Mouse (Mus musculus) midbrain, embryonic 13.5 days (tissue): ENCODE data around the gene 1700012B07Rik. TPM values are rescaled to one million over a fixed set of nuclear protein-coding genes. Genes with fewer than 3 reads are reported as not detected.

Experiments used
- ATAC-seq: fragments of 200-750 bp; cut with Nextera tagmentation; 2 replicates; pipeline ENCODE4 v1.8.0; 2017; ENCODE audit warnings: mild to moderate bottlenecking, moderate TSS enrichment, moderate library complexity
- H3K27ac ChIP-seq: fragments of 300-500 bp; sonication (generic); 2 replicates; pipeline ENCODE4 v1.5.1; 2015; ENCODE audit warnings: inconsistent platforms, mild to moderate bottlenecking, moderate library complexity
- H3K27me3 ChIP-seq: fragments of 300-500 bp; sonication (generic); 2 replicates; pipeline ENCODE4 v1.6.1; 2015; ENCODE audit warnings: mild to moderate bottlenecking, inconsistent platforms
- H3K36me3 ChIP-seq: fragments of 300-500 bp; sonication (generic); 2 replicates; pipeline ENCODE4 v1.6.1; 2015; ENCODE audit warnings: mild to moderate bottlenecking, inconsistent platforms
- H3K4me1 ChIP-seq: fragments of 300-500 bp; sonication (generic); replicated peaks from 2 replicates; pipeline ENCODE4 v1.6.1; 2015; ENCODE audit warnings: inconsistent platforms
- H3K4me2 ChIP-seq: fragments of 300-500 bp; sonication (generic); replicated peaks from 2 replicates; pipeline ENCODE4 v1.6.1; 2015; ENCODE audit warnings: moderate library complexity, mild to moderate bottlenecking, inconsistent platforms
- H3K4me3 ChIP-seq: fragments of 300-500 bp; sonication (generic); replicated peaks from 2 replicates; pipeline ENCODE4 v1.5.1; 2015; ENCODE audit warnings: mild to moderate bottlenecking, inconsistent platforms
- H3K9ac ChIP-seq: fragments of 300-500 bp; sonication (generic); replicated peaks from 2 replicates; pipeline ENCODE4 v1.6.1; 2015; ENCODE audit warnings: mild to moderate bottlenecking, inconsistent platforms
- H3K9me3 ChIP-seq: fragments of 300-500 bp; sonication (generic); 2 replicates; pipeline ENCODE4 v1.6.1; 2016; ENCODE audit warnings: mild to moderate bottlenecking, inconsistent platforms
- WGBS: fragments of 180-500 bp; shearing (Covaris S2); methylation state at CpG from one replicate; pipeline ENCODE4 v1.1.7; 2015; 5-methylcytosine and 5-hydroxymethylcytosine counted together
- polyA plus RNA-seq: library from polyadenylated mRNA; unstranded; fragments of >200 nt; fragmentation: Nextera tagmentation; extraction: Ambion mirVana; gene quantifications from 2 replicates; pipeline ENCODE4 v1.2.1, GENCODE M21; 2015

1700012B07Rik gene
- polyA plus RNA-seq, 1 experiment from 2014 or later, result not detected

DNA sequence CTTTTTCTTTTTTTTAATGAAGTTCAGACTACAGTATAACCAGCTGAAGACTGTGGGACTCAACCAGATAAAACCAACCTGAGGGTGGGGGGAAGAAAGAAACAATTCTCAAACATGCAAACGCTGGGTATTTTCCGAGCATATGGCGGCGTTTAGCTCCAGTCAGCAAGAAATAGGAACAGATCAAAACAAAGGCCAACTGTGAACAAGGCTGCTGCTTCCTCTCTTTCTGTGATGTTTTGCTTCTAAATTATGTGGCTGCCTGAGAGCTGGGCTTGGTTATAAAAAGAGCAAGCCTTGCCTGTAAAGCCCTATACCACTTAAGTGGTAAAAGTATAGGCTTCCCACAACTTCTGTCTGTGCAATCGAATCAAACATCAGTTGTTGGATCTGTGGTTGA is 42.5 kb downstream of the 1700012B07Rik start:
- H3K4me2 ChIP-seq, result no peak overlapping the region
- H3K27ac ChIP-seq, result no peak overlapping the region
- H3K9me3 ChIP-seq, result no peaks in the 10 kb centered on the region
- no peak overlapping the region for H3K9ac ChIP-seq
- no peak overlapping the region for H3K4me3 ChIP-seq
- H3K27me3 ChIP-seq, result no peaks in the 10 kb centered on the region
- H3K36me3 ChIP-seq, result no peaks in the 10 kb centered on the region
- no peak for ATAC-seq
- H3K4me1 ChIP-seq, result no peaks in the 10 kb centered on the region
- 85% methylated on average over 5 of the region's 5 CpGs for WGBS

DNA sequence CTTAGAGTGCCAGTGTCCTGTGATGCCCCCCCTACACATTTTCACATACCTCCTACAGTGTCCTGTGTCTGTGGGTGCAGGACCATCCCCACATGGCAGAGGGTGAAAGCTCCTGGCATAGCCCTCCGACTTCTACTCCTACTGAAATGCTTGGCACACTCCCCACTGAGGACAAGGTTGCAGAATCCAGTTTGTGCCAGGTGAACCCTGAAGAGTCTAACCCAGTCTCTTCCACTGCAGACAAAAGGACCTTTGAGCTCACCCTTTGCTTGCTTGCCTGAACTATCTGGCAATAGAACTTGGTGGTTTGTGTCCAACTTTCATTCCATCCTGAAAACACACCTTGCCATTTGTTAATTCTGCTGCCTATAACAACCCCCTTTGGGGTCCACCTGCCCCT is 56.5 kb downstream of the 1700012B07Rik start:
- Histone ChIP-seq H3K27me3 (no peaks in the 10 kb centered on the region), H3K4me3 (no peak overlapping the region), H3K36me3 (no peaks in the 10 kb centered on the region), H3K9me3 (no peaks in the 10 kb centered on the region), H3K4me1 (no peaks in the 10 kb centered on the region), H3K9ac (no peak overlapping the region), H3K4me2 (no peak overlapping the region), H3K27ac (no peak overlapping the region)
- no peak for ATAC-seq
- WGBS, result 95% methylated on average over 1 of the region's 1 CpGs

- H3K36me3 ChIP-seq, result no peaks in the 10 kb centered on the region
- no peak overlapping the region for H3K4me2 ChIP-seq
- no peaks in the 10 kb centered on the region for H3K27me3 ChIP-seq
- WGBS, result 86% methylated on average over 14 of the region's 14 CpGs
- H3K4me3 ChIP-seq, result no peak overlapping the region
- H3K9me3 ChIP-seq, result no peaks in the 10 kb centered on the region
- H3K4me1 ChIP-seq, result no peaks in the 10 kb centered on the region
- H3K9ac ChIP-seq, result no peak overlapping the region
- no peak overlapping the region for H3K27ac ChIP-seq
- ATAC-seq, result no peak
These were observed 57.7 kb downstream of the 1700012B07Rik start for GRCm38 (mm10) chr11:109770185-109770584.

- WGBS, result 85% methylated on average over 5 of the region's 5 CpGs
- H3K9me3 ChIP-seq, result no peaks in the 10 kb centered on the region
- no peak for ATAC-seq
These were observed 58.8 kb downstream of the 1700012B07Rik start for GRCm38 (mm10) chr11:109769091-109769490.

GRCm38 (mm10) chr11:109760063-109760462 is 67.8 kb downstream of the 1700012B07Rik start:
- Histone ChIP-seq H3K36me3 (no peaks in the 10 kb centered on the region), H3K4me1 (no peaks in the 10 kb centered on the region), H3K4me3 (no peak overlapping the region), H3K4me2 (no peak overlapping the region), H3K27ac (no peak overlapping the region), H3K9me3 (no peaks in the 10 kb centered on the region), H3K9ac (no peak overlapping the region), H3K27me3 (no peaks in the 10 kb centered on the region)
- 91% methylated on average over 7 of the region's 7 CpGs for WGBS
- ATAC-seq, result no peak

More at GRCm38 (mm10) chr11:109769091-109769490, 58.8 kb downstream of the 1700012B07Rik start:
- Histone ChIP-seq H3K27me3 (no peaks in the 10 kb centered on the region), H3K4me3 (no peak overlapping the region), H3K4me1 (no peaks in the 10 kb centered on the region), H3K4me2 (no peak overlapping the region), H3K27ac (no peak overlapping the region), H3K36me3 (no peaks in the 10 kb centered on the region), H3K9ac (no peak overlapping the region)

DNA sequence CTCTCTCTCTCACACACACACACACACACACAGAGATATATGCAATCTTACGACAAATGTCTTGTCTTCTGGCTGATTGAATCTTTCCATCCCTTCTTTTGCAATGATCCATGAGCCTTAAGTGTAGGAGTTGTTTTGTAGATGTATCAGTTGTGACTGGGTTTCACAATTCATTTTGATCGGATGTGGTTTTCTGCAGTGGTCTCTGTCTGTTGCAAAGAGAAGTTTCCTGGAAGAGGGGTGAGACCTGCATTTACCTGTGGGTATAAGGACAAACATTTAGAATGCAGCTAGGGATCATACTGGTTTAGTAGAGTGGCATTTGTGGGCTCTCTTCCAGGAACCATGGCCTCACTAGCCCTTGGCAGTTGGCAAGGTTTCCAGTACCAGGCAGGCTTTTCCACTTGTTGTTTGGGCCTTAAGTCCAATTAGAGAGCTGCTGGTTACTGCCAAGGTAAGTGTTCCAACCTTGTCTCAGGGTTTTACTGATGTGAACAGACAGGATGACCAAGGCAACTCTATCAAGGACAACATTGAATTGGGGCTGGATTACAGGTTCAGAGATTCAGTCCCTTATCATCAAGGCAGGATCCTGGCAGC is 69.1 kb downstream of the 1700012B07Rik start:
- H3K27ac ChIP-seq, result no peak overlapping the region
- H3K27me3 ChIP-seq, result no peaks in the 10 kb centered on the region
- no peak overlapping the region for H3K4me3 ChIP-seq
- no peak for ATAC-seq
- 92% methylated on average over 2 of the region's 2 CpGs for WGBS
- no peak overlapping the region for H3K4me2 ChIP-seq
- H3K9ac ChIP-seq, result no peak overlapping the region
- H3K4me1 ChIP-seq, result no peaks in the 10 kb centered on the region
- no peaks in the 10 kb centered on the region for H3K36me3 ChIP-seq
- H3K9me3 ChIP-seq, result no peaks in the 10 kb centered on the region

DNA sequence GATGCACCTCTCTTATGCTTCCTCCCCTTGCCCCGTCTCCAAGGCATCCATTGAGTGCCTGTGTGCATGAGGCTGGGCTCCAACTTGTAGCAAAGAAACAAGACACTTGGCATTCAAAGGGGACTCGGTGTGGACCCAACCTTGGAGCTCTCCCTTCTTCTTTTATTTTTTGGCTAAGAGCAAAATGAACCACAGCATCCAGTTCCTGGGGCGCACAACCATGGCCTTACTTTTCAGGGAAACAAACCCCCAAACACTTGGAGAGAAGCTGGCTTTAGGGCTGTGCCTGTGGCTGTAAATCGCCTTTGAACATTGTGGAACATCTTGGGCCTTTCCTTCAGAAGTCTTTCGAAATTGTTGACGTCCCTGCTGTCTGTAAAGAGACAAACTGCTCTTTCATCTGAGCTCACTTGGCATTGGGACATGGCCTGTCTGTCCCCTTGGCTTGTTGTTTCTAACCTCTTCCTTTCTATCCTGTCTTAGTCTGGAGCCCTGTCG is 73.7 kb downstream of the 1700012B07Rik start:
- Histone ChIP-seq H3K9me3 (no peaks in the 10 kb centered on the region), H3K4me2 (no peak overlapping the region), H3K27me3 (no peaks in the 10 kb centered on the region), H3K27ac (no peak overlapping the region), H3K36me3 (no peaks in the 10 kb centered on the region), H3K4me3 (no peak overlapping the region), H3K4me1 (peaks cover 11% of the 10 kb centered on the region), H3K9ac (no peak overlapping the region)
- no peak for ATAC-seq
- WGBS, result 80% methylated on average over 7 of the region's 7 CpGs

DNA sequence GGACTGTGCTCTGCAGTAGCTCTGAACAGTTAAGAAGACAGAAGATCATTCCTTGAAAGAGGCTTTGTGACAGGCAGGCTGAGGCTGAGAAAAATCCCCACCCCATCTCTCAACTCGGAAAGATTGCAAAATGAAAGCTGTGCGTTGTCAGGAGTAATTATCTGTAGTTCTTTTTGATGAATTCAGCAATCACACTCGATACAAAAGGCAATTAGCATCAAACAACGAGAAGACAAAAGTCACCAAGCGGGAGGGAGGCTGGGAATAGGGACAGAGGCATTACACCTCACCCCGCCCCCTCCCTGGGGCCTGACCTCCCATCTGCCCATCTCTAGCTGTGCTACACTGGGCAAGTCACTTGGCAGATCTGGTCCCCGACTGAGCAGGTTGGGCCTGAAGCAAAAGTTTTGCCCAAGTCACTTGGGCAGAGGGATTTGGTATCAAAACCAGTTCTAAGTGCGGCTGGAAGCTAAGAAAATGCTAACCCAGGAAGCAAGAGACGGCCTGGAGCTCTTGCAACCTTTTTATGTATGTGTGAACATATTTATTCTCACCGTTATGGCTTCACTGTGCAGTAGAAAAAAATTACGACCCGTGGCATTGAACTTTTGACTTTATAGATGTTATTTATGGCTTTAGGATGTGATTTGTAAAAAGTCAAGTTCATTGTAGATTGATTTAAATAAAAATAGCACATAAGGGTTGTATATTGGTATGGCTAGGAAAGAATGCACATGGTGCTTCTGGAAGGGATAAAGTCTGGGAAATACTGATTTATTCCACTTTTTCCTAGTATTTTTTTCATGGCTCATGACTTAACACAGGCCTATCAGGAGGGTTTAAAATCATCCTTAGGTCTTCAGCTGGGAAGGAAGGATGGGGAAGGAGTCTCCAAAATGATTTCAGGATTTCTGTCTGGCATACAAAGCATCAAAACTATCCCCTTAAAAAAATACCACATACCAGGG is 75.9 kb downstream of the 1700012B07Rik start:
- Histone ChIP-seq H3K4me2 (0 out of 2 replicates have a peak overlapping the region, but pooled peaks have one; percentile 7), H3K27ac (no peak overlapping the region), H3K9me3 (no peaks in the 10 kb centered on the region), H3K27me3 (no peaks in the 10 kb centered on the region), H3K4me1 (peaks cover 11% of the 10 kb centered on the region), H3K36me3 (no peaks in the 10 kb centered on the region), H3K9ac (no peak overlapping the region), H3K4me3 (no peak overlapping the region)
- WGBS, result 38% methylated on average over 12 of the region's 12 CpGs
- ATAC-seq, result no peak

DNA sequence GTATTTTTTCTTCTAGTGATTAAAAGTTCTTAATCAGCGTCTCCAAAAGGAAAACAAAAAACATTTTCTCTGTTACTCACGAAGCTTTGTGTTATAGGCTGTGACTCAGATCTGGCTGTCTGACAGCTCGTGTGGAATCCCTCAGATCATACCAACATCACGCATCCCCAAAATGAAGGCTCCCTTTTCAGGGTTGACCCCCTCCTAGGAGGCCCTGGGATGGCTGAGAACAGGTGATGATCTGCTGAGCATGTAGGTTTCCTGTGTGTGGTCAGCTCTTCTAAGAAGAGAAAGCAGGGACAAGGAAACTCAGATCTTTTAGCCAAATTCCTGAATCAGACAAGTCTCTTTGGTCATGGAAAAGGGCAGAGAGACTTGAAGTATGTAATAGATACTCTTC is 82.6 kb downstream of the 1700012B07Rik start:
- Histone ChIP-seq H3K27ac (no peak overlapping the region), H3K4me1 (no peaks in the 10 kb centered on the region), H3K36me3 (no peaks in the 10 kb centered on the region), H3K4me2 (no peak overlapping the region), H3K4me3 (no peak overlapping the region), H3K27me3 (no peaks in the 10 kb centered on the region), H3K9ac (no peak overlapping the region), H3K9me3 (no peaks in the 10 kb centered on the region)
- ATAC-seq, result no peak
- WGBS, result 84% methylated on average over 4 of the region's 4 CpGs

GRCm38 (mm10) chr11:109737967-109738366 is 89.9 kb downstream of the 1700012B07Rik start:
- Histone ChIP-seq H3K9me3 (no peaks in the 10 kb centered on the region), H3K27me3 (no peaks in the 10 kb centered on the region), H3K4me2 (no peak overlapping the region), H3K4me1 (no peaks in the 10 kb centered on the region), H3K36me3 (no peaks in the 10 kb centered on the region), H3K4me3 (no peak overlapping the region), H3K27ac (no peak overlapping the region), H3K9ac (no peak overlapping the region)
- WGBS, result 92% methylated on average over 3 of the region's 3 CpGs
- no peak for ATAC-seq
